Mouse (Mus musculus) right cerebral cortex, postnatal 10 days (tissue): Measurements from ENCODE around the gene Gm9958.
A peak's percentile ranks its signal among the peaks of the same experiment; 100 is the strongest.

Source experiments
- DNase-seq, 2 experiments: peaks; one replicate each; pipeline ENCODE4 v3.0.0; 2021; ENCODE audit warnings: low spot score in 2 of 2

Gene Gm9958

DNA sequence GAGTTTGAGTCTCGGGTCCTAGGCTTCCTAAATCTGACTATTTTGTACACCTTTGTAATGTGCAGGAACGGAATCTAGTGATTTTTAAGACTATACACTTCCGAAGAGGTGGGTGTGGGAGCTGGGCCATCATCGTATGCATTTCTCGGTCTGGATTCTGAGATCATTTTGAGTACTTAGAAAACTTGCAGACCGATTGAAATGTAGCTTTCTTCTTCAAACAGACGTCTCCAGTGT, at the start of gene Gm9958:
Gene Gm9958 (plus strand): TSS at position 138 of the 237 bp plus-strand sequence.
- peak in 1 of 2 experiments; percentile 40 for DNase-seq

DNA sequence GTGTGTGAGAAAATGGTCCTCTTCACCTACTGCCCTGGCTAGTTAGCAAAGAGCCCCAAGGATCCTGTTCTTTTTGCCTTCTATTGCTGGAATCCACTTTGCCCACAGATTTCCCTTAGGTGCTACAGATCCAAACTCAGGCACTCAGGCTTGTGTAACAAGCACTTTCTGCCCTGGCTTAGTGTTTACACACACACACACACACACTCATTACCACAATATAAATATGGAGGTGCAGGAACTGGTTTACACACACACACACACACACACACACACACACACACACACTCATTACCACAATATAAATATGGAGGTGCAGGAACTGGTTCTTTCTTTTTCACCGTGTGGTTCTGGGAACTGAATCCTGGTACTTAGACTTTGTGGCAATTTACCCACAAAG, 35.9 kb upstream of the Gm9958 start:
- DNase-seq: no peak

DNA sequence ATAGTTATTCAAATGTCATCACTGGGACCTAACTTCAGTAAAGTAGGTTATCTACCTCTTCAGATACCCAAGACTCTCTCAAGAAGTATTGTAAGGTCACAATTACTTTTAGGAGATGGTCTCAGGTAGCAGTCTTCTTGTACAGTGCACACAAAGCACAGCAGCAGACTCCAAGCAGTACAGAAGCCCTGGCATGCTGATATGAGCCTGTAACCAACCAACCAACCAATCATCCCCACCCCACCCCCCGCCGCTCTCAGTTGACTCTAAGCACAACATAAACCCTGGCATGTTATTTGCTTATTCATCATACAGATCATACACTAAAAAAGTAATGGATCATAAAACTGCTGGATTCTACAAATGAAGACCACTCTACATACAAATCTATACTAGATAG, 34.5 kb upstream of the Gm9958 start:
- DNase-seq: no peak

DNA sequence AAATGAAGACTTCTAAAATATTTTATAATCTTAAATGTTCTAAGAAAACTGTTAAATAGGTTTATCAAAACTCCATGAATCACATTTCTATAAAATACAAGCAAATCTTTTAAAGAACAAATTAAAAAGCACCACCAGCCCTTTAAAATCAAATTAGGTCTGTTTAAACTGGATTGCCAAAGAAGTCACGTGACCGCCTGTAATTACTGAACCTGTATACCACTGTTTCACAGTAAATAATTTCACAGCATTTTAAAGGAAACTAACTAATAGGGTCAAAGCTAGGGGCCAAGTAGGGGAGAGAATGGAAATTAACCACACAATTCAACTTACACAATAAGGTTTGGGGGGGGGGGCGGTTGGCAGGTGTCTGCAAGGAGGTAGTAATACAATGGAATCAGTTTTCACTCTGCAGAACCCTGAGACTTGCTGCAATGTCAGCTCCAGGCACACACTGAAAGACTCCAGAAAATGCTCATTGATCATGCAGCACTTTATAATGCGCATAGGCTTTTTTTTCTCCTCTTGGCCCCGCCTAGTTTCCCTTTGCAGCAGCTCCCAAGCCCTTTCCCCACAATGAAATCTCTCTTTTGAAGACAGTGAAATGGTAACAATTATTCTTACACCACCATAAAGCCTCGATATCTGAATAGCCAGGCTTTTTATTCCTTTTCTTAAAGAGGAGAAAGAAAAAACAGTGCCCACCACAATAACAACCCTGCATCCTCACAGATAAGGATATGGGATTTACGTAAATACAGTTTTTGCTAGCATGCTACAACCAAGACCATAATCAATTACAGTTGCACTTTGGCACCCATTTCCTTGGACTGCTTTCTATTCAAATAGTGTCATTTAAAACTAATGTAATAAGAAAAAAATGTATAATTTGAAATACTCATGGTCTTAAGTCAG, 28.6 kb upstream of the Gm9958 start:
- DNase-seq: no peak

DNA sequence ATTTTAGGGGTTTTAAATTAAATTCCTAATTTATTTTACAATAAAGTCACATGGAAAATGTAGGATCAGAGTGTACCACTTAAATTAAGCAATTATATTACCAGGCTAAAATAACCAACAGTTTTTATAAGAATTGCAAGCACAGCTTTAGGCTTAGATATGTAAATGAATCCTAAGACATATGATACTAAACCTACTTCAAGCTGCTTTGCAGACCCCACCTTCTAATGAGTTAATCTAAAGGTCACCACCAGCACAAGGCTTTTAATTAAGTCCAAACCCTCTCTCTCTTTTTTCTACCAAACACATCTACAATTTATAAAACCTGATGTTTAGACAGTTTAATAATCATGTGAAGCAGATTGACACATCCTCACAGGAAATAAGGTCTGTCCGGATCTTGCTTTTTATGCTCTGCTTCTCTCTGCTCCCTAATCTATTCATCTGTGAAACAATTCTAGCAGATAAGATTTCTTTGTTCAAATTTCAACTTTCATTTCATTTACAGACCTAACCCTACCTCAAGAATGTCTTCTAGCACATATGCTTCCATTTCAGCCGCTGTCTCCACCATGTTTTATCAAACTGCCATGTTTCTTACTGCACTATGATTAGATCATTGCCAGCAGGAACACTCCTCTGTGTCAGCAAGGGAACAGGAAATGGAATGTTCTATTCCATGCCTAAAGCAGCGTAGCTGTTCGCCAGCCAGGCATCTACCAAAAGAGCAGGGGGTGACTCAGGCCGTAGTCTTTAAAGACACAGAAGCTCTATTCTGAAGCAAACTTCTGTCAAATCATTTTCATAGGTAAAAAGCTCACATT, 27.7 kb upstream of the Gm9958 start:
- DNase-seq: peak; percentile 83 to 87

DNA sequence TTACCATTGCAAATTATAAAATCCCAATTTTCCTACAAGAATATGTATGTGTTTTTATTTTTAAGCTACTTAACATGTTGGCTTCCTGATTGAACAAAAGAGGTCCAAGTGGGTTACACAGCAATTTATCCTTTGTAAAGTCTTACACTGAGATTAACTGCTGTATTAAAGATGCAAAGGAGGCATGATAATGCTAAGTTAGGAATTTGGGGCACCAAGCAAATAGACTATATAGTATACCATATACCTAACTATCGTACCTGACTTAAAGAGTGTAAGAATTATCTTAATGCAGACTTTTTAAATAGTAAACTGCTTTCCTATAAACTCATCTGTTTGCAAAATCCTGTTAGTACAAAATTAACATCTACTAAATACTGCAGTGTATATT, 27.1 kb upstream of the Gm9958 start:
- DNase-seq: no peak

DNA sequence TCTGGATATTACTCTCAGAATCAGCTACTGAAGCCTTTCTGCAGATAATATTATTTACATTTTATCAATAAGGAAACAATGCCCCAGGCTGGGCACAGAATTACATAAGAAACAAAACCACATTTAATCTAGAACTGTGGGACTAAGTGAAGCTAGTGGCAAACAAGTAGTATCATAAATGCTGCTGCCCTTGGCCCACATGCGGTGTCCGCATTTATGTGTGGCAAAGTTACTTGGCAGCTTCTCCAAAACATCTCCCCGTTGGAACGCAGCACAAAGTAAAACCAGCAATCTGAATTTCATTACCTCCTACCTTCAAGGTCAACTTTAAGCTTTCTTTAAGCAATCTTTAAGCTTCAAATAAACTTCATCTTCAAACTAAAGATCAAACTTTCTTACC, 26.2 kb upstream of the Gm9958 start:
- no peak for DNase-seq

DNA sequence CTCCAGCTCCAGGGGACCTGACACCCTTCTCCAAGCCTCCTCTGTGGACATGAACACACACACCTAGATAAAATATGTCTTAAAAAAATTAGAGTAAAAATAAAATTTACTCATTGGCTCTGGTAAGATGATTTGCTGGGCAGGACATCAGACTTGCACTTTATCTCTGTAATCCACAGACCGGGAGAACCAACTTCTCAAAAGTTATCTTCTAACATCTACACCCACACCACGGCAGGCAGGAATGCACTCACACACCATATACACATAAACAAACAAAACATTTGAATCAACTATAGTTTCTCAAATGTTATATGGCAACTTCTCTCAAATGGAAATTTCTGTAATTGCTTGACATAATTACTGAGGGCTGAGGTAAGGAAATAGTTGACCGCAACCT, 20.1 kb upstream of the Gm9958 start:
- DNase-seq: no peak

DNA sequence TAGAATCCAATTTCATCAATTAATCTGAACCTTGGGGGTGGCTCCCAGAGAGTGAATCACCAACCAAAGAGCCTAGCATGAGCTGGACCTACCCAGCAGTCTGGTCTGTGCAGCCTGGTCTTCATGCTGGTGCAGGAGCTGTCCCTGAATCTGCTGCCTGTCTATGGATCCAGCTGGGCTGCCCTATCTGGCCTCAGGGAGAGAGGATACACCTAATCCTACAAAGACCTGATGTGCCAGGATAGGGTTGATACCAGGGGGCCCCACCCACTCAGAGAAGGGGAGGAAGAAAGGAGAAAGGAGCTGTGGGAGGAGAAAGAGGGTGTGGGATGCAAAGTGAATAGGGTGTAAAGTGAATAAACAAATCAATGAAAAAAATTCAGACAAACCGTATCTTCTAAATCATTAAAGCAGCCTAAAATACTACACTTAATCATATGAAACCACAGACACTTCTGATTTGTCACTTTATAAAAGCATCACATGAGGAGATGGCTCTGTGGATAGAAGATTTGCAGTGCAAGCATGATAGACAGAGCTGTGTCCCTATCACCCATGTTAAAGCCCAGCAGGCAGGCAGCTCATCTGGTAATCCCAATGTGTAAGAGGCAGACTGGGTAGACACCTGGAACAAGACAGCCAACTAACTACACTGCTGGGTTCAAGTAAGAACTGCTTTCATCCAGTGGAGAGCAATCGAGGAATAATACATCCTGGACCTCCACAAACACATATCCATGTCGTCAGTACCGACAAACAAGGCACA, 13.3 kb upstream of the Gm9958 start:
- no peak for DNase-seq

DNA sequence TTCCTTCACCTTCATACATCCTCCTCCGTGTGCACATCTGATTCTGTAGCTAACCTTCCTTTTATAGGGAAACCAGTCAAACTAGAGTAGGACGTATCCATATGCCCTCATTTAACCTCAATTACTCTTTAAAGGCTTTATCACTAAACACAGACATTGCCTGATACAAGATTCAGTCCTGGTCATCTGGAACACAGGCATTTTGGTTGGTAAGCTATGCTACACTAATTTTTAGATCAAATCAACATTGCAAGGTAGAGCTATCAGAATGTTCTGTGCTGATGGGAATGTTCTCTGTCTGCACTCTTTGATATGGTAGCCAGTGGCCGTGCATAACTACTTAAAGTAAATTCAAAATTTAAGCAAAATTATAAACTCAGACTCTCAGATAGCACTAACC, 11.2 kb upstream of the Gm9958 start:
- DNase-seq: no peak

DNA sequence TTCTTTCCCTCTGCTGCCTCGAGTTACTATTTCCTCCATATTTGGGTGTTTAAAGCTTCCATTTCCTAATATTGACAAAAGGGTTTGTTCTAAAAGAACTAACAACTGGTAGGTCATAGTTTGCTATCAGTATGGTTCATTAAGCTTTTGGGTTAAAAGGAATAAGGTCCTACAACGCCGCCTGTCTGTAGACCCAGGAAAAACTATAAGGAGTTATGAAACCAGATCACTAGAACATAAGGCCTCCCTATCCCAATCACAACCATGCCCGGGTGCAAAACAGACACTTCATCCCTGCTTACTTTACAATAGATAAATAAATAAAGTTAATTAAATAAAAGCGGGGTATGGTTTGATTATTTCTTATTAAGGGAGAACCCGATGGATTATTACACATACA, 2.5 kb upstream of the Gm9958 start:
- peak; percentile 71 to 78 for DNase-seq

DNA sequence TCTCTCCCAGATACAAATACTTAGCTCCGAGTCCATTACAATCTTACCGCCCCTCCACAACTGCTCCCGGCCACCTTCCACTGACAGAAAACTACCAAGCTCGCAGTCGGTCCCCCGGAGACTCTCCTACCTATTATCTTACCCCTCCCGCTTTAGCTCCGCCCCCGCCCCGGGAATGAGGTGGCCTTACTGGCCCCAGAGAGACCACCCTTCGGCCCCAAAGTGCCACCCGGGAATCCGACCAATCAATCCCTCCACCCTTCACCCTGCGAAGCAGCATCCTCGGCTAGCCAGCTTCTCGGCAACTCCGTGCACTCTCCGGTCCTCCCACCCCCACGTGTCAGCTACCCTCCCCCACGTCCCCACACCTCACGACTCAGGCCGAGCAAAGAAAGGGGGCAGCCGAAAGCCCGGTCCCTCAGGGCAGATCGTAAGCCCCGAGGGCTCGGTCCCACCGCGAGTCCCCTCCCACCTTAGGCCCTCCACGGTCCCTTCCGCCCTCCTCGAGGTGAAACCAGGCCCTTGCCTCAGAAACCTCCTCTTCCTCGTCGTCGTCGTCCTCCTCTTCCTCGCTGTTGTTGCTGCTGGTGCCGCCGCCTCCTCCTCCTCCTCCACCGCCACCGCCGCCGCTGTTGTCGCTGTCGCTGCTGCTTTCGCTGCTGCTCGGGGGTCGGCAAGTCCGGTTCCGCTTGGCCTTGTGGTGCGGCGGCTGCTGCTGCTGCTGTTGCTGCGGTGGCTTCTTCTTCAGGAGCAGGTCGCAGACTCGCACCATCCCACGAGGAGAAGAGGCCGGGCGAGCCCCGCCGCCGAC, 1.7 kb upstream of the Gm9958 start:
- peak; percentile 59 to 64 for DNase-seq

DNA sequence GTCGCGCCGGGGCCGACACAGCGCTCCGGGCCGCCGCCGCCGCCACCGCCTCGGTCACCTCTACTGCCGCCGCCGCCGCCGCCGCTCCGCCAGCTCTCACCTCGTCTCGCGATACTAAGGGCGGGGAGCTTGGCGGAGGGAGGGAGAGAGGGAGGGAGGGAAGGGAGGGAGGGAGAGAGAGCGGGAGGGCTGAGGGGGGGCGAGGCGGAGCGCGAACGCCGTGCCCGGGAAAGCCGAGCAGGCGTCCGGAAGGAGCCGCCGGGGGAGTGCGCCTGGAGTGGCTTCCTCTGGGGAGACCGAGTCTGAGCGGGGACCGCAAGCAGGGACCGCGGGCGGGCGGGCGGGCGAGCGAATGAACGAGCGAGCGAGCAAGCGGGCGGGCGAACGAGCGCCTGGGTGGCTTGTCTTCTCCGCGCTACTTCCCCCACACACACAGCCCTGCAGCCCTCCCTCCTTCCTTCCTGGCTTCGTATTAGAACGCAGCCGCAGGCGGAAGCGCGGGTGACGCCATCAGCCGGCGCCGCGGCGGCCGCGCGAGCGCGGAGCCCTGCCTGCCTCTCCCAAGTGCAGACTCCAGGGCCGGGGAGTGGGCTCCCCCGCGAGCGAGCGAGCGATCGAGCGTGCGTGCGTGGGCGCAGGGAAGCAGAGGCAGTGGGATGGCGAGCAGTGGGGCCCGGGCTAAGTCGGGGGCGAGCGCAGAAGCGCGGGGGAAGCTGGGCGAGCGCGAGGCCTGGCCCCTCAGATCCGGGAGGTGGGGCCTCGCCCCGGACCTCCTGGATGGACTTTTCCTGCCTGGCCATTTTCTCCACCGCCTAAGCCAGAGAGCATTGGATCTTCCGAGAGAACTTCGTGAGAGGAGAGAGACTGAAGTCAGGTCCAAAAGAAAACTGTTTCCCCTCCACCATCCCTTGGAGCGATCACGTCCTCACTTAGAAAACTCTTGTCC, 610 bp upstream of the Gm9958 start, which contains the start of gene Ankrd17:
Gene Ankrd17 (minus strand): TSS at position 457 of the 946 bp plus-strand sequence.
- DNase-seq: peak; percentile 95

DNA sequence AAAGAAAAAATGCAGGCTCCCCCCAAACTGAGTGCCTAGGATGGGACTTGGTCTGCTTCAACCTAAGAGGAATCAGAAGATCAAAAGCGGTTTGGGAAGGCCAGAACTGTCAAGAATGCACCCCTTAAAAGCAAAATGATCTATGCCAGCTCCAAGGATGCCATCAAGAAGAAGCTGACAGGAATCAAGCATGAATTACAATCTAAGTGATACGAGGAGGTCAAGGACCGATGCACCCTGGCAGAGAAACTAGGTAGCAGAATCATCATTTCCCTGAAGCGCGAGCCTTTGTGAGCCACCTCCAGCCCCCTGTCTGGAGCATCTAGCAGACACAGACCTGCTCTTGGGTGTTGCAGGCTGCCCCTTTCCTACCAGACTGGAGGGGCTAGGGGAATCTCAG, 3.4 kb downstream of the Gm9958 start:
- no peak for DNase-seq

DNA sequence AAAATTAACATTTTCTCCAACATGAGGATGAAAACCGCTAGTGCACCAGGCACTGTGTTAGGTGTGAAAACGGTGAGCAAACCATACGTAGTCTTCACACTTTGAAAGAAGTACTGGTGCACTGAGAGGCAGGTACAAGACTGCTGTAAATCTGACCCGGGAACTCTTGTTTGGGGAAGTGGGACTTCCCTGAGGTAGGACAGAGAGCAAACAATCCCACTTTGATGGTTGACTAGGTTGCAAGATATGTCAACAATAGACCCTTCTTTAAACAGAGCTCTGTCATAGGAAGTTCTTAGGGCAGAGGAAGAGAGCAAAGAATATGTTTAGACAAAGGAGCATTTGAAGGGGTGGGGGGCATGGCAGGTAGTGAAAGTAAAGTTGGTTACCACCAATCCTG, 6.7 kb downstream of the Gm9958 start:
- no peak for DNase-seq

DNA sequence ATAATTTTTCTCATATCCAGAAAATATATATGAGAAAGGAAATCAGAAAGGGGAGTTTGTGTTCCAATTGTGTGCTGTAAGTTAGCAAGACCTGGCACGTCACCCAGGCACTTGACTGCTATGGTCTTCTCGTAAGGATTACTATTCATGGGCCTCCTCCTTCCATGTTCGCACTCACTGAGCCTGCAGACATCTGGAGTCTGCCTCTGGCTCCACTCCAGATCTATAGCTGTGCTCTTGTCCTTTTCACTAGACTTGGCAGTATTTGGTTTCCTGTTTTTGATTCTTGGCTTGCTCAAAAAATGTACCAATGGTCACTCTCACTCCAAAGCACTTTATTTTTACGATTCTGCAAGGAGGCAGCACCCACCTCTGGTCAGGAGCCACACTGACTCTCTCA, 14.5 kb downstream of the Gm9958 start:
- no peak for DNase-seq

DNA sequence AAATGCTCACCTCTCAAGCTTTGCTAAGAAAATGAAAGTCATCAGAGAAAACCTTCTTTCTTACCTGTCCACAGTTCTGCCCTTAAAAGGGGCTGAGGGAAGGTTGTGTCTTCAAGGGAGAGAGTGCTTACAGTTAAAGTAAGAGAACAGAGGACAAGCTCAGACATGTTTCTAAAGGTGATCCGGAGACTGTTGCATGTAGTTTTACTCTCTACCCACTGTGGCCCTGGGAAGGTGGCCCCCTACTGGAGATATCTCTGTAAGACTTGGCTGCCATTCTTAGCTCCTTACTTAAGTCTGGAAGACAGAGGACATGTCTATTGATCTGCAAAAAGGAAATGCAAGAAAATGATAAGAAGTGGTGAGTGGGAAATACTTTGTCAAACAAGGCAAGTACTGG, 16.1 kb downstream of the Gm9958 start:
- DNase-seq: no peak

DNA sequence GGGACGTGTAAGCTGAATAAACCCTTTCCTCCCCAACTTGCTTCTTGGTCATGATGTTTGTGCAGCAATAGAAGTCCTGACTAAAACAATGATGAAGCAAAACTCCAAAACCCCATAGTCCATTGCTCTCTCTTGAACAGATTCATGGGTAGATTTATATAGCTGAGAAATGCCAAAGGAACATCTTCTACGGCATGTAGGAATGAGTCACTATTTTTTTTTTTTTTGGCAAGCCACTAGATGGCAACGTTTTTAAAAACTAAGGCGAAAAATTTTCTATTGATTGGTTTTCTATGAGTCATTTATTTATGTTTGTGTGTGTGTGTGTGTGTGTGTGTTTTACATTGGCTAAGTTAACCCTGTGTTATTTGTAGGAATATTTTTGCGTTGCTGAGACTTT, 26.8 kb downstream of the Gm9958 start:
- no peak for DNase-seq

DNA sequence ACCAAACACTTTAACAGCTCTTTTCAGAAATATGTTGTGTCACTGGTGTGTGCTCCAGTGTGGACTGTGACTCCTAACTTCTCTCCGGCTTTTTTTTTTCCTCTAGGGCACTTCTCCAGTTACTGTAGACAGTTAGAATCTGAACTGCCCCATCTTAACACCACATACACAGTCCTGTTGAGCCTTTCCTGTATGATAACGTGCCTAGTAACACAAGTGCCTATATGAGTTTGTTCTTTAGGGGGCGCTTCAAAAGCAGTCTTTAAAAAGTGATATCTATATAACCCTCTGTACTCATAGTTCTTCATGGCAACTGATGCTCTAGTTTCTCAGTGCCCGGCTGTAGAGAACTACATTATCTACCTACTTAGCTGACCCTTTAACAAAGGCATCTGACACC, 27.3 kb downstream of the Gm9958 start:
- no peak for DNase-seq

DNA sequence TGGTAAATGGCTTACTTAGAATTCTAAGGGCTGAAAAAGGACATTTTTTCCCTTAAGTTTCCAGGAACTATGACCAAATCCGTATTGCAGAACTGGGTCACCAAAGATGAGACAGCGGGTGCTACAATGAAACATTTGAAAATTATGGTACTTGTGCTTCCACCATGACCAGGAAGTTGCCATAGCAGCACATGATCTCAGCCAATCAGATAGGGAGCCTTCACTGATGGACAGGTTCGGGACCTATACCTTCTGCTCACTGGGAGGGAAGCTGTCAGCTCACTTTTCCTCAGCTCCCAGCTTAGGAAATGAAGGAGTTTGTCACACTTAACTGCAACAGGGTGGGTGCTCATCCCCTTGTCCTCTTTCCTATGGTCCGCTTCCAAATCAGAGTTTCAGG, 29.8 kb downstream of the Gm9958 start:
- peak; percentile 27 to 66 for DNase-seq
